Mouse (Mus musculus): ENCODE data around the gene Tex13c1. TPM values are rescaled to one million over a fixed set of nuclear protein-coding genes. Genes with fewer than 3 reads are reported as not detected.

Tex13c1 gene
- polyA plus RNA-seq (2012; rRNA removed) = not detected in 2 replicates

GRCm38 (mm10) chrX:43590860-43591259, at the start of gene Tex13c1:
TSS of gene Tex13c1 (plus strand) at chrX:43591160.
- DNase-seq (ENCODE audit: low read depth) = no peak

Other genes with a start within 250 kb of the Tex13c1 start
- gene Tenm1, start 162.0 kb upstream of the Tex13c1 start, polyA plus RNA-seq (2012; rRNA removed) = 0.07 and 0.11 TPM in 2 replicates